Mouse (Mus musculus) stomach, embryonic 16.5 days (tissue): Measurements from ENCODE around the gene Iqcj. TPM values are rescaled to one million over a fixed set of nuclear protein-coding genes. Genes with fewer than 3 reads are reported as not detected.

Source experiments
- ATAC-seq: fragments of 200-750 bp; cut with Nextera tagmentation; 2 replicates; pipeline ENCODE4 v1.8.0; 2017; ENCODE audit warnings: moderate number of reproducible peaks, moderate TSS enrichment; ENCODE audit not compliant: insufficient read depth, low FRiP score
- H3K27ac ChIP-seq: fragments of 300-500 bp; sonication (generic); 2 replicates; pipeline ENCODE4 v1.5.1; 2014; ENCODE audit warnings: low read length
- H3K27me3 ChIP-seq: fragments of 300-500 bp; sonication (generic); 2 replicates; pipeline ENCODE4 v1.6.1; 2014; ENCODE audit warnings: low read length, control low read depth, mixed read lengths; ENCODE audit not compliant: control insufficient read depth, insufficient read depth
- H3K36me3 ChIP-seq: fragments of 300-500 bp; sonication (generic); 2 replicates; pipeline ENCODE4 v1.6.1; 2014; ENCODE audit warnings: low read length; ENCODE audit not compliant: control insufficient read depth, insufficient read depth
- H3K4me1 ChIP-seq: fragments of 300-500 bp; sonication (generic); 2 replicates; pipeline ENCODE4 v1.6.1; 2014; ENCODE audit warnings: low read length, control low read depth, mixed read lengths; ENCODE audit not compliant: control insufficient read depth, insufficient read depth
- H3K4me2 ChIP-seq: fragments of 300-500 bp; sonication (generic); 2 replicates; pipeline ENCODE4 v1.6.1; 2014; ENCODE audit warnings: low read depth, low read length, mixed read lengths
- H3K4me3 ChIP-seq: fragments of 300-500 bp; sonication (generic); replicated peaks from 2 replicates; pipeline ENCODE4 v1.5.1; 2014; ENCODE audit warnings: mild to moderate bottlenecking, low read length
- H3K9ac ChIP-seq: fragments of 300-500 bp; sonication (generic); 2 replicates; pipeline ENCODE4 v1.6.1; 2014; ENCODE audit warnings: low read length
- H3K9me3 ChIP-seq: fragments of 300-500 bp; sonication (generic); replicated peaks from 2 replicates; pipeline ENCODE4 v1.6.1; 2016; ENCODE audit warnings: low read length, control low read depth; ENCODE audit not compliant: control insufficient read depth
- WGBS: fragments of 180-500 bp; shearing (Covaris S2); extraction: QIAGEN DNeasy Blood & Tissue Kit; methylation state at CpG from one replicate; pipeline ENCODE4 v1.1.7; 2014; 5-methylcytosine and 5-hydroxymethylcytosine counted together
- polyA plus RNA-seq: library from polyadenylated mRNA; unstranded; fragments of >200 nt; fragmentation: Nextera tagmentation; extraction: Ambion mirVana; gene quantifications from 2 replicates; pipeline ENCODE4 v1.2.1, GENCODE M21; 2015

Iqcj gene
- polyA plus RNA-seq, 1 experiment from 2014 or later, result not detected

- H3K27me3 ChIP-seq, result no peaks in the 10 kb centered on the region
- H3K27ac ChIP-seq, result no peak overlapping the region
- 56% methylated on average over 3 of the region's 3 CpGs for WGBS
- no peaks in the 10 kb centered on the region for H3K36me3 ChIP-seq
- H3K9ac ChIP-seq, result no peak overlapping the region
- no peak overlapping the region for H3K4me3 ChIP-seq
- H3K4me1 ChIP-seq, result no peaks in the 10 kb centered on the region
- no peak overlapping the region for H3K4me2 ChIP-seq
- H3K9me3 ChIP-seq, result no peaks in the 10 kb centered on the region
- ATAC-seq, result no peak
These were observed 39.9 kb downstream of the Iqcj start for GRCm38 (mm10) chr3:67931914-67932313.

- ATAC-seq, result no peak
- Histone ChIP-seq H3K4me1 (no peaks in the 10 kb centered on the region), H3K4me3 (no peak overlapping the region), H3K9ac (no peak overlapping the region), H3K27ac (no peak overlapping the region), H3K9me3 (no peaks in the 10 kb centered on the region), H3K36me3 (no peaks in the 10 kb centered on the region), H3K4me2 (no peak overlapping the region), H3K27me3 (no peaks in the 10 kb centered on the region)
- 70% methylated on average over 3 of the region's 3 CpGs for WGBS
These were observed 43.8 kb downstream of the Iqcj start for GRCm38 (mm10) chr3:67935829-67936228.

GRCm38 (mm10) chr3:67947000-67947399 is 55.0 kb downstream of the Iqcj start:
- H3K9me3 ChIP-seq, result no peaks in the 10 kb centered on the region
- 75% methylated on average over 2 of the region's 2 CpGs for WGBS
- no peaks in the 10 kb centered on the region for H3K4me1 ChIP-seq
- H3K27me3 ChIP-seq, result no peaks in the 10 kb centered on the region
- no peak overlapping the region for H3K4me3 ChIP-seq
- H3K4me2 ChIP-seq, result no peak overlapping the region
- H3K36me3 ChIP-seq, result no peaks in the 10 kb centered on the region
- no peak for ATAC-seq
- H3K27ac ChIP-seq, result no peak overlapping the region
- no peak overlapping the region for H3K9ac ChIP-seq

- no peaks in the 10 kb centered on the region for H3K27me3 ChIP-seq
- H3K4me3 ChIP-seq, result no peak overlapping the region
- ATAC-seq, result no peak
- H3K4me2 ChIP-seq, result no peak overlapping the region
- H3K9me3 ChIP-seq, result no peaks in the 10 kb centered on the region
- no peak overlapping the region for H3K9ac ChIP-seq
- no peaks in the 10 kb centered on the region for H3K4me1 ChIP-seq
- no peaks in the 10 kb centered on the region for H3K36me3 ChIP-seq
- WGBS, result 51% methylated on average over 5 of the region's 5 CpGs
- no peak overlapping the region for H3K27ac ChIP-seq
These were observed 60.5 kb downstream of the Iqcj start for GRCm38 (mm10) chr3:67952517-67952940.

- no peaks in the 10 kb centered on the region for H3K9me3 ChIP-seq
- H3K36me3 ChIP-seq, result no peaks in the 10 kb centered on the region
- no peaks in the 10 kb centered on the region for H3K27me3 ChIP-seq
- H3K4me2 ChIP-seq, result no peak overlapping the region
- no peak overlapping the region for H3K27ac ChIP-seq
- 23% methylated on average over 5 of the region's 5 CpGs for WGBS
- no peaks in the 10 kb centered on the region for H3K4me1 ChIP-seq
- H3K4me3 ChIP-seq, result no peak overlapping the region
- ATAC-seq, result no peak
- no peak overlapping the region for H3K9ac ChIP-seq
These were observed 62.5 kb downstream of the Iqcj start for GRCm38 (mm10) chr3:67954459-67955065.

GRCm38 (mm10) chr3:67959672-67960071 is 67.7 kb downstream of the Iqcj start:
- H3K9me3 ChIP-seq, result no peaks in the 10 kb centered on the region
- no peak overlapping the region for H3K9ac ChIP-seq
- no peak overlapping the region for H3K4me2 ChIP-seq
- H3K4me1 ChIP-seq, result no peaks in the 10 kb centered on the region
- H3K27me3 ChIP-seq, result no peaks in the 10 kb centered on the region
- H3K36me3 ChIP-seq, result no peaks in the 10 kb centered on the region
- no peak overlapping the region for H3K4me3 ChIP-seq
- no peak for ATAC-seq
- H3K27ac ChIP-seq, result no peak overlapping the region
- 46% methylated on average over 7 of the region's 7 CpGs for WGBS

- Histone ChIP-seq H3K4me1 (no peaks in the 10 kb centered on the region), H3K4me3 (no peak overlapping the region), H3K27ac (no peak overlapping the region), H3K9ac (no peak overlapping the region), H3K36me3 (no peaks in the 10 kb centered on the region), H3K4me2 (no peak overlapping the region), H3K27me3 (no peaks in the 10 kb centered on the region), H3K9me3 (no peaks in the 10 kb centered on the region)
- WGBS, result 35% methylated on average over 3 of the region's 3 CpGs
- ATAC-seq, result no peak
These were observed 68.1 kb downstream of the Iqcj start for GRCm38 (mm10) chr3:67960133-67960532.

GRCm38 (mm10) chr3:67960727-67961126 is 68.7 kb downstream of the Iqcj start:
- H3K4me1 ChIP-seq, result no peaks in the 10 kb centered on the region
- no peak overlapping the region for H3K9ac ChIP-seq
- no peaks in the 10 kb centered on the region for H3K9me3 ChIP-seq
- H3K27ac ChIP-seq, result no peak overlapping the region
- H3K36me3 ChIP-seq, result no peaks in the 10 kb centered on the region
- H3K27me3 ChIP-seq, result no peaks in the 10 kb centered on the region
- no peak for ATAC-seq
- no peak overlapping the region for H3K4me3 ChIP-seq
- no peak overlapping the region for H3K4me2 ChIP-seq

- H3K27ac ChIP-seq, result no peak overlapping the region
- no peaks in the 10 kb centered on the region for H3K36me3 ChIP-seq
- no peak overlapping the region for H3K9ac ChIP-seq
- H3K4me1 ChIP-seq, result no peaks in the 10 kb centered on the region
- H3K4me3 ChIP-seq, result no peak overlapping the region
- H3K27me3 ChIP-seq, result no peaks in the 10 kb centered on the region
- no peak for ATAC-seq
- no peak overlapping the region for H3K4me2 ChIP-seq
- H3K9me3 ChIP-seq, result no peaks in the 10 kb centered on the region
- WGBS, result 83% methylated on average over 6 of the region's 6 CpGs
These were observed 70.1 kb downstream of the Iqcj start for GRCm38 (mm10) chr3:67961934-67962639.
